Mouse (Mus musculus): ENCODE results near the gene Wnt7a. TPM values are rescaled to one million over a fixed set of nuclear protein-coding genes. Genes with fewer than 3 reads are reported as not detected.

The Wnt7a gene
- total RNA-seq (2023) = not detected

DNA sequence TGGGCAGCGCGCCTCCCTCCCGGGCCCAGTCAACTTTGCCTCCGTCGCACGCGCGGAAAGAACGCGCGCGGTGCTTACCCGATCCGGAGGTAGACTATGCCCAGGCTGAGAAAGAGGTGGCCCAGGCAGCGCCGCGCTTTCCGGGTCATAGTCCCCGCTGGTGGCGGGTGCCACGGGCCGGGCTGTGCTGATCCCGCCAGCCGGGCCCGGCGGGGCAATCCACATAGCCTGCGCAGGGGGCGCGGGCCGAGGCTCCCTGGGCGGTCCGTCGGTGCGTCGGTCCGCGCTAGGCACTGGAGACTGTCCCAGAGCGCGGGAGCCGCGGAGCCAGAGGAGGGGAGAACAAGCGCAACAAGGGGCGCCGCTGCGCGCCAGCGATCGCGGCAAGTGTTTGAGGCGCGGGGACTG lies at the start of gene Wnt7a:
Gene Wnt7a, minus strand, starts transcription at position 403 of the 408 bp plus-strand sequence.

Other genes with a start within 250 kb of the Wnt7a start
- 3.4 TPM for gene Fbln2, start 198.9 kb downstream of the Wnt7a start, total RNA-seq (2023)
- 7.8 TPM for gene Chchd4, start 62.2 kb upstream of the Wnt7a start, total RNA-seq (2023)
- gene Tmem43, start 62.3 kb upstream of the Wnt7a start, total RNA-seq (2023) = 43.4 TPM
- 24.3 TPM for gene Xpc, start 104.5 kb upstream of the Wnt7a start, total RNA-seq (2023)
- 62.0 TPM for gene Lsm3, start 104.6 kb upstream of the Wnt7a start, total RNA-seq (2023)